Mouse (Mus musculus) embryo, embryonic 11 days (tissue): ENCODE measurements around the gene Glcci1.

Experiments
- DNase-seq: peaks from one replicate; pipeline ENCODE4 v3.0.0-alpha.2; 2015

The Glcci1 gene

DNA sequence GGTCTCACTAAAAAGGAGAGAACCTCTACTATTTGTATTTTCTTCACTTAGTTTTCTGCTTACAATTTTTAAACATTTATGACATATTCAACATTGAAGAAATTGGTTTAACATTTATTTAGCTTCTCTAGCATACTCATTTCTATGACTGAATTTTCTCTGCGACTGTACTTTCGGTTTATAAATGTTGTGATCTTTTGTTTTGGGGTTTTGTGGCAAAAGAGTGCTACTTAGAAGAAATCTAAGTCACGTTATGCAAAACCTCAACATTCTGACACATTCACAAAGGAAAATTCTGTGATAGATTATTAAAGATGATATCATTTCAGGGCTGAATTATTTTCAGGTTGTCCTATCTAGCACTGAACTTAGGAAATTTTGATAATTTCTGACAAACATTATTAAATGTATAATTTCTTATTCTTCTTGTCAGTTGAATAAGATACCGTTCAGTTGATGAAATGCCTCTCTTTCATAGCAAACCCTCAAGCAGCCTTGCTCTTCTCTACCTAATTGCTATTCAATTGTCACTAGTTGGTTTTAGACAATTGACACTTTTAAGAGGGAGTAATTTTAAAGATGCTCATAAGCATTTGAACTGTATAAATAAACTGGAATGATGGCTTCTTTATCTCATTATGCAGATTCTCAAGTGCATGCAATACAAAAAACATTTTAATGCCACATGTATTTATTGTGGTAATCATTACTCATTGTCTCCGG lies 47.6 kb downstream of the Glcci1 start:
- no peak for DNase-seq

DNA sequence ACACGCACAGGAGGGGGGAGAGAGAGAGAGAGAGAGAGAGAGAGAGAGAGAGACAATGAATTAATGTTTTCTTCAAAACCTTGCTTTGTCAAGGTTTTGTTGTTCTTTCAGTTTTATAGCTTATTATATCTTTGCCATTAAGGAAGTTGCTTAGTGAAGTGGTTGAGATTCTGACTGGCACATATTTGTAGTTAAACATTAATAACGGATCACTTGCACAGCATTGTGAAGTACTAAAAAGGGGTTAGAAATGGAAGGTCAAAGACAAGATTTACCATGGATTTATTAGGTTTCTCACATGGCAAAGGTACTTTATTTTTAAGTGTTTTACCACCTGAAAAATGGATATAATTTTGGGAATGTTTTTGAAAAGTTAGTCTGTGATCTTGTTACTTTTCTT lies 51.3 kb downstream of the Glcci1 start:
- no peak for DNase-seq

DNA sequence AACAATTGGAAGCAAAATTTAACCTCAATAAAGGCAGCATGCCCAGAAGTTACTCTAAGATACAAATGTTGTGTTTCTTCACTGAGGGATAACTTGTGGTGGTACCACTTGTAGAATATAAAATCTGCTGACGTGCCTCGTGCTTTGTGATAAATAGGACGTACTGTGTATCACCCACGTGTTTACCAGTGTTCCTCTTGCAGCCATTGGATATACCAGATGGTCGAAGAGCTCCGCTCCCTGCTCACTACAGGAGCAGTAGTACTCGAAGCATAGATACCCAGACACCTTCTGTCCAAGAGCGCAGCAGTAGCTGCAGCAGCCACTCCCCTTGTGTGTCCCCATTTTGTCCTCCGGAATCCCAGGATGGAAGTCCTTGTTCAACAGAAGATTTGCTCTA lies 73.0 kb downstream of the Glcci1 start:
- DNase-seq = no peak

DNA sequence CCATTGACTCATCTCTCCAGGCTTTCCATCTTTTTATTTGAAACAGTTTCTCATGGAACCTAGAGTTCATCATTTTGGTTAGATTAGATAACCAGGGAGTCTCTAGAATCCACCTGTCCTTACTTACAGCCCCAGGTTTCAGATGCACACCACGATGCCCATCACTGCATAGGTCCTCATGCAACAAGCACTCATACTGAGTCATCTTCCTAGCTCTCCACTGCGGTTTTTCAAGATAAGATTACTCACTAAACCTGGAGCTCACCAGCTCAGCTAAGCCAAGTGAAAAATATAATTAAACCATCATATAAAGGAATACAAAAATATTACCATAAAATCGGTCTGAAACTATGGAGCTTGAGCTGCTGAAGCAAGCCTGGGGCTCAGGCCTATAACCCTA lies 74.5 kb downstream of the Glcci1 start:
- no peak for DNase-seq

DNA sequence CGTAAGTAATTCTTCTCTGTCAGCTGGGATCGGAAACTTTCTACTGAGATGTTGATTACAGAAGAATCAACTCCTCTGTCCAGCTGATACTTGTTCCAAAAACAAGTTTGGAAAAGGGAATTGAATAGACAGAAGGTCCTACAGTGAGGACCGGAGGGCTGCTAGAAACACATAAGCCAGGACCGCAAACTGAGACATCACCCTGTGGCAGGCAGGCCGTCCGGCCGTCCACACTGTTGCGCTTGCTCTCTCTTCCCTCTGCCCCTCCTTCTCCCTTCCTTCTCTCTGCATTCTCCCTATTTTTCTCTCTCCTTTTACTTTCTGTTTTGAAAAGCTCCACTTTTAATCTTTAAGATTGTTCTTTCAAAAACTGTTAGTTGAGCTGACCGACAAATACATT lies 82.3 kb downstream of the Glcci1 start:
- DNase-seq = no peak

DNA sequence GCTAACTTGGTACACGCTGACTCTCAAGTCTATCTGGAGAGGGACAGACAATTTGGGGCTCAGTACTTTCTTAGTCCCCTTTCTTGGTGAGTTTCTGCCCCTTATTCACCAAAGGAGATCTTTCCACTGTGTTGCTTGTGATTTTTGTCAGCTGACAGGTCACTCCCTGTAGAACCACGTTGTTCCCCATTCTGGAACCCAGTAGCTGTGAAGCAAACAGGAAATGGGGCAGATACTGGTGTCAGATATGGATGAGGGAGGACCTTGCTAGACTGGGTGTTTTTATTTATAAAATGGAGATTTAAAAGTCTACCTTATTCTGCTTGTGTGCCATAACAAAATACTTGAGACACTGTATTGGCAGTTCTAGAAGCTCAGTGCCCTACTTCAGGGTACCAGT lies 108.0 kb downstream of the Glcci1 start:
- DNase-seq = no peak

DNA sequence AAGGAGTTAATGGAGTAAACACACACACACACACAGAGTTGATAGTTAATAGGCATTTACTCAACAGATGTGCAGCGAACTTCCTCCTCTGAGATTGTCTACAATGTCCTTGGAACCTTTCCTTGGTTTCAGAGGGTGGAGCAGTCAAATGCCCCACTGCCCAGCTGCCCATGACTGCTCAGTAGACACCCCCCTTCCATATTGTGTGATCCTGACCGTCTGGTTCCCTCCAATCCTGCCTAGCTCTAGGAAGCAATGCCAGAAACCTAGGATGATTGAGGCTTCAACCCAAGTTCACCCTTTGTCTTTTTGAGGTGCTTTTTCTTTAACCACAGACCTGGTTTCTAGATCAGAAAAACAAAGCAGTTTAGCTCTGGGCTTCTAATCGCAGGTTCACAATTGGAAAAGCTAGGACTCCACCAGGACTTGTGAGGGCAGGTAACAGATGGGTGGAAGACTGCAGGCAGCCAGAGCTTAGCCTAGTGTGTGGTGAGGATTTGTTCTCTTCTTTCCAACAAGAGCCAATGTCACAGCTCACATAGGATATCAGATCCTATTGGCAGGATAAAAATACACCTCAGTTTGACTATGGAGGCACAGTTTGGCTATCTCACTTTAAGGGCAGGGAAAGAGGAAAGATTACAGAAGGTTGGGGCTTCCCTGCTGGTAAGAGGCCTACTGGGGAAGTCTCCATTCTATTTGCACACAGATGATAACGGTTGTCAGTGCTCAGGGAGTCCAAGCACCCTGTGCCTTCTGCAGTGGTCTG lies 110.4 kb downstream of the Glcci1 start:
- DNase-seq = no peak

DNA sequence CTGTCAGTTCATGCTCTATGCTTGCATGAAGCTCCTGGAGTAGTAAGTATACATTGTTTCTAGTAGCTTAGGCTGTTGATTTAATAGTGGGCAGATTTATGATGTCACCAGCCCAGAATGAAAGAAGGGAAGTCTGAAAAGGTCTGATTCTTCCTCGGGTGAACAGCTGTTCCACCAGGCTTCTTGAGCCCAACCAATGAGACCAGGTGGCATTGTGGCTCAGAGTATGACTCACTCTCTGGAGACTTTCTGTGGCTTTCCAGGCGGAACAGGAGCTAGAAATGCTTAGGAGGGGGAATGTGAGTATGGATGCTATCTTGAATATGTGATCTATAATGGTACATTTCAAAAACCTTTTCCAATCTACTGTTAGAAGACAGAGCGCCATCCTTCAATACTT lies 113.6 kb downstream of the Glcci1 start:
- no peak for DNase-seq

DNA sequence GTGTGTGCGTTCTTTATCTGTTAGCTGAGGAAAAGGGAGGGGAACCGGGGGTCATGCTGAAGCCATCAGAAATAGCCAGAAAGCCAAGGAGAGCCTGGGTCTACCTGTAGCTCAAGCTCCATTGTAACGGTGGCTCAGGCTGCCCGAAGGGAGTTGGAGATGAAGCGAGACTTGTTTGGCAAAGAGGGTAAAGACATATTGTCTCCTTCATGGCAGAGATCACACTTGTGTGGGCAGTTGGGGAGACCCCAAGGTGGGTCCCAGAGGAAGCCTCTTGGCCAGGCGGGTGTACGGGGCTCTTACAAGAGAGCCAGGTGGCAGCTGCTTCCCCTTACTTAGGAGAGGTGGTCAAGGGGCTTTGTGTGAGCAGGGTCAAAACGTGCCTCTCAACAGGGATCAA lies 118.8 kb downstream of the Glcci1 start:
- no peak for DNase-seq

DNA sequence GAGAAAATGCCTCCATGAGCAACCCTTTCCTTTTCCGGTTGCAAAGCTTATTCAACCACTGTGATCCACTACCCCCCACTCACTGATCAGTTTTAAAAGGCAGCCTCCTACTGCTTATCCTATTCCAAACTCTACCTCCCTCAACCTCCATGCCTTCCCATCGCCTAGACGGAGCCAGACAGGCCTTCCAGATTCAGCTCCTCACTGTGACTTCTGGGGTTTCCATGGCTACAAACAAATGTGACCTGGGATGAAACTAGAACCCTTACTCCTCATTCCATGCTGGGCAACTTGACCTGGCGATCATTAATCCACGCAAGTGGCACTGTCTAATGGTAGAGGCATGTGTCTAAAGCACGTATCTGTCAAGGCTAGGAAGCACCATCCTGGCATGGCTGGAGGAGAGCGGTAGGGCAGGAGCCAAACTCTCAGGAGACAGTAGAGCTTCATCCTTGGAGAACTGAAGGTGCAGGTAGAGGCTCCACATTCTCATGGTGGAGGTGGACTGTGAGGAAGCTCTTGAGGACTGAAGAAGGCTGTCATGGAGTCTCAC lies 119.4 kb downstream of the Glcci1 start:
- DNase-seq = no peak

DNA sequence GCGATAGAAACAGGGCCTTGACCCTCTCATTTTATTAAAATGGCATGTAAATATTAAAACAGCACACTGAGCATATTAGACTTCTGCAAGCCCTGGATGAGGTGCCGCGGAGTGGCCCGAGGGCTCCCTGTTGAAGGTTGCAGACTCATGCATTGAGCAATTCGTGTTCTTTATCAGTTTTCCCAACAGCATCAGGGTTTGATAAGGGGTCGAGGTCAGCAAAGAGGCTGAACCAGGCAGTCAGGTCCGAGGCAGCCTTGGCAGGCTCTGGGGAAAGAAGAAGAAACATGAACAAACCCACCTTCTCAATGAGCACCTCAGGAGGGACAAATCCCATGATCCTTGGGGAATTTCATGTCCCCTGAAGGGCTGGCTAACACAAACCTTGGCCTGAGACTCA lies 121.1 kb downstream of the Glcci1 start:
- DNase-seq = no peak

DNA sequence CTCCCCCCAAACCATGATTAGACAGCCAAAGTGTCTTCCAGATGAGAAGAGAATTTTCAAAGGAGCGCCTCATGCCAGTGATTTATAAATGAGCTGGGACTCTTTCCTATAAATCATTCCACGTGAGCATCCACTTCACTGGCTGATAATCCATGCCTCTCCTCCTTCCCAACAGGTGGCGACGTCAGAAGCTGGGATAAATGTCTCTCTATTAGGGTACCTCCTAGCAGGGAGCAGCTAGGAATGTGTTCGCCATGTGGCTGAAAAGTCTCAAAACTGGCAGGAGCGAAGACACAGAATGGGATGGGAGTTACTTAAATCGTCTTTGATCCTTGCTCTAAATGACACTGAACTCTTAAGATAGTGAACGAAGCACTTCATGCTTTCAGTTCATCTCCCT lies 122.0 kb downstream of the Glcci1 start:
- DNase-seq = peak; percentile 36

DNA sequence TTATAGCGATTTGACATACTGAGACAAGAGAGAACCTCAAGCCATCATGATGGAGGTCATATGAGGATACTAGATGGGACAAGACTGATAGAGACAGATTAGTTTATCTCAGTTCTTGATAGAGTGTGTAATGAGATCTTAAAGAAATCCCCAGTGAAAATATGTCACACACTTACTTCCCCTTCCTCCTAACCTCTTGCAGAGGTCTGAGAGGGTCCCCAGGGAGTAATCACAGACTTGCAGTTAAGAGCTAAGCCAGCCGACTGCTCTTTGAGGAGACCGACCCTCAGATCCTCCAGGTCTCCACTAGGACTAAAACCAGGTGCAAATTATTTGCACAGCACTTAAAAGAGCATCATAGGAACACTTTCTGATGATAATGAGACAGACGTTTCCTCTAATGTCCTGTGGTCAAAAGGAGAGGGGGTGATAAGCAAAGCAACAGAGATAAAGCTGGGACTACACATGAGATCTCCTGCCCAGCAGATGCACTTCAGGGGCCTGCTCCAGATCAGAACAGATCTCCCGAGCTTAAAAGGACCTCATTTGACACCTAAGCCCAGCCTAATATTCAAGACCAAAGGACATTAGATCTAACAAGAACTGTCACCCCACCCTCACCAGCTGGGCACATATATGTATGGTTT lies 122.7 kb downstream of the Glcci1 start:
- no peak for DNase-seq

DNA sequence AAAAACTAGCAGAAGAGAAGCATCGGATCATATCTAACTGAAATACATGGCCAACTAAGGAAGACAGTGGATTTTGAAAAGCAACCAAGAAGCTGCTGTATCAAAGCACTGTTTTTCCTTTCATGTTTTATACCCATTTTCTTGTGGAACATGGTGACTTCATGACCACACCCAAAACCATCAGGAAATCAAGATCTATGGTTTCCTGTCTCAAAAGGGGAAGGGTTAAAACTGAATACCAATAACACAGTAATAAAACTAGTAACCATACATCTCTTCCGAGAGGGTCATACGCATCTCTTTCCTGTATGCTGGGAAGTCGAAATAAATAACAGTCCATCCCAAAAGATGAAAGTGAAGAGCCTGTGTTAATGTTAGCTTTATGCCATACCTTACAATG lies 123.3 kb downstream of the Glcci1 start:
- no peak for DNase-seq

DNA sequence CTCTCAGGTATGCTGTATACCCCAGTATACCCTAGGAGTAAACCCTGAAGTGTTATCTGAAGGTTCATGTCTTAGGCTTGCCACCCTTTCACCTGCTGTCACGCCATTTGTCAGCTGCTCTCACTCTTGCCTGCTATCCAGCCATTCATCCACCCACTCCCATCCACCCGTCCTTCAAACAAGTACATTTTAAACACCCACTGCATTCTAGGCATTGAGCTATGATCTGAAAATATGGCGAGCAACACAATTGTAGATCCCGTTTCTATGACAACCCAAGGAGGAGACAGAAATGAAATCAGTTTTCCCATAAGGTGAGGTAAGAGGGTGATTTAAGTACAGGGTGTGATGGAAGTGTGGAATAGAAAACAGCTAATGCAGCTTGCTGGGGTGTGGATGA lies 128.7 kb downstream of the Glcci1 start:
- no peak for DNase-seq

DNA sequence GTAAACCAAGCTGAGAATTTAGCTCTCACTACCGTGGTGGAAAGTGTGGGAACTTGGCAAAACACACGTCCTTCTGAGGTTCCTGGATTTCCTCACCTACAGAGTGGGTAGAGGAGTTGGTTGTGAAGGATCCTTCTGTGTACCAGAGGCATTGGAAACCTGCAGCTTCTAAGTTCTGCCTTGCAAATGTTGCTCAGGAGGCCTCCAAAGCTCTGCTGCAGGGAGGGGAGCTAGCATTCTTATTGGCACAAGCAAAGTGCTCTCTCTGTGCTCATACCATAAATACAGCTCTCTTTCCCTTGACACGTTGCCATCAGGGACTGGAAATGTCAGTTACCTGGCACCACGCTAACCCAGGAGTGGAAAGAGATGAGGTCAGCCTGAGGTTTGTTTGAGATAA lies 129.5 kb downstream of the Glcci1 start:
- DNase-seq = no peak

DNA sequence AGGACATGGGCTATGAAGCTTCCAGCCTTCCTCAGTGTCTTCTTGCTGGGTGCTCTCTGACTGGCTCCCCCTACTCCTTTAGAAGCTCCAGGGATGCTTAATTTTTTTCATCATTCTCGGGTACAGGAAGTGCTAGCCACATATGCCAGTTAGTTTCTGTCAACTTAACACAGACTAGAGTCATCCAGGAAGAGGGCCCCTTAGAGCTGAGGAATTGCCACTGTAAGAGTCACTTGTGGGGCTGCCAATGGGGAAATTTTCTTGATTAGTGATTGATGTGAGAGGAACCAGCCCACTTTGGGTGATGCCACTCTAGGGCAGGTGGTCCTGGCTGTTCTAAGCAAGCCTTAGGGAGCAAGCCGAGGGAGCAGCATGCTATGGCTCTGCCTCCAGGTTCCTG lies 130.1 kb downstream of the Glcci1 start:
- DNase-seq = no peak

DNA sequence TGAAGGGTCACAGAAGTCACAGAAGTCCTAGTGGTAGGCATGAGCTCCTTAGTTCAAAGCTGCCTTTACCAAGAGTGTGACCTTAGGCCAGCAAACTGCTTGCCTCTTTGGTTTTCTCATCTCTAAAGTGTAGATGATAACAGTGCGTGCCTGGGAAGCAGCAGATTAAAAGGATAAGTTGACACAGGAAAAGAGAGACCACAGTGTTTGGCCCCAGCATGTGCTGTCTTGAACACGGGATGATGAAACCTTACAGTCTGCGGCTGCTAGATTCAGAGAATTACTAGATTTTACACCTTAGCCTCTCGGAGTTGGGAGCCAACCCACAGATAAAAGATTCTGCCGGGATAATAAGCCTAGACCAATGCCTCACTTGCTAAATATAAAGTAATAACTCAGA lies 131.5 kb downstream of the Glcci1 start:
- DNase-seq = no peak

DNA sequence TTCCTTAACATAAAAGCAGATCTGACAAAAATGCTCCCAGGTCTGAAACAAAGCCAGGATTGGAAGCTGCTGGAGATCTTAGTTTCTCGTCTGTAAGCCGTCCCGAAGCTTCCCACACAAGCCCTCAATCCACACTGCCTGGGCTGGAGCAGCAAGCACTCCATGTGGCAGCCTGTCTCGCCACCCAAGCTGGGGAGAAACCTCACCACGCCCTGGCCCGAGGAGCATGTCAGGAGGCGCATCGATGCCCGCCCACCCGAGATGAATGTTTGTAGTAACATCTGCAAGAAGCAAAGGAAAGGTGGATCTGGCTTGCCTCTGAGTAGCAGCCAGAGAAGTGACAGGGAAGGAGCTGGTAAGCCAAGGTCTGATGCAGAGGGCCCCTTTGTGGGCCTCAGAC lies 135.3 kb downstream of the Glcci1 start:
- DNase-seq = no peak

DNA sequence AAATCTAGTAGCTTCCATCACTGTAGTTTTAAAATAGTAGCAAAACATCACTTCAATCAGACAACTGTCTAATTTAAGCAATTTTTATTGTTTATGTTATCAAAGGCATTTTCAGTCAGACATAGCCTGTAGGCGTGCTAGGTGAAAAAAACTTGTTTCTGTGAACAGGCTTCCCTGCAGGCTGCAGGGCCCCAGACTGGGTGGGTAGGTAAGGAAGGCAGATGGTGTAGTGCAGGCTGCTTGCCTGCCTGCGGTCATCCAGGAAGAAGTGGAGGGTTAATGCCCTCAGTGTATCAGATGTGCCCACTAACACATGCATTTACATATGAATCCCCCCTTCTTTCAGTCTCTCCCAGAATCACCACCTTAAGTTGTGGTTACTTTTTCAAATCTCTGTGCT lies 136.3 kb downstream of the Glcci1 start:
- no peak for DNase-seq
